Mouse (Mus musculus): ENCODE measurements around the gene Pign. TPM values are rescaled to one million over a fixed set of nuclear protein-coding genes. Genes with fewer than 3 reads are reported as not detected.

The Pign gene
- polyA plus RNA-seq, 1 experiment from 2014 or later, result 5.0 TPM

DNA sequence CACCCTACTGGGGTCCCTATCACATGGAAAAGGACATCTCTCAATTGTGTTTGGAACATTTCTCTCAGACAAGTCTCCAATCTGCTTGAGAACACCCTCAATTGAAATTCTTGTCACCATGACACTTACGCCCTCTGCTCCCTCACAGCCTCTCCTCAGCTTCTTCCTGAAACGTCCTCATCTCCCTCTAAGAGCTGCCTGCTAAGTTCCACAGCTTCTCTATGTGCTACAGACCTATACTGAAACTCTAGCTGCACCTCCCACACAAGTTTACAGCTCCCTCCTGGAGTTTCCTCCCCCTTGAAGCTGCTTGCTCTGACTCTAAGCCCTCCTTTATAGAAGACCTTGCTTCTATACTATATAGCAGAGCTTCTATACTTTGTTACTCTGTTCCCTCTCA, 139.7 kb downstream of the Pign start:
- no peak overlapping the region for H3K4me2 ChIP-seq (replicated peaks; ENCODE audit: low read depth)
- H3K4me1 ChIP-seq (replicated peaks; ENCODE audit: control insufficient read depth, insufficient read depth), result no peaks in the 10 kb centered on the region
- no peak overlapping the region for H3K9ac ChIP-seq (ENCODE audit: low read length)
- no peak overlapping the region for H3K27ac ChIP-seq (replicated peaks)
- no peaks in the 10 kb centered on the region; the same call in 1 of the 2 replicates for H3K36me3 ChIP-seq (ENCODE audit: control insufficient read depth, insufficient read depth, low read length)
- no peaks in the 10 kb centered on the region for H3K27me3 ChIP-seq (ENCODE audit: control insufficient read depth, insufficient read depth, low read length)
- WGBS, result 72% methylated on average over 2 of the region's 2 CpGs
- ATAC-seq (ENCODE audit: low FRiP score, low TSS enrichment) (no peak), DNase-seq (ENCODE audit: low spot score) (no peak)
- TF ChIP-seq CTCF (IDR thresholded peaks at IDR 0.05; ENCODE audit: low read depth), result no peak
- no peak for TF ChIP-seq EP300 (optimal IDR thresholded peaks at IDR 0.05)
- H3K9me3 ChIP-seq (ENCODE audit: control insufficient read depth, low read length), result no peaks in the 10 kb centered on the region
- H3K4me3 ChIP-seq (ENCODE audit: low read depth, low read length), result no peak overlapping the region

DNA sequence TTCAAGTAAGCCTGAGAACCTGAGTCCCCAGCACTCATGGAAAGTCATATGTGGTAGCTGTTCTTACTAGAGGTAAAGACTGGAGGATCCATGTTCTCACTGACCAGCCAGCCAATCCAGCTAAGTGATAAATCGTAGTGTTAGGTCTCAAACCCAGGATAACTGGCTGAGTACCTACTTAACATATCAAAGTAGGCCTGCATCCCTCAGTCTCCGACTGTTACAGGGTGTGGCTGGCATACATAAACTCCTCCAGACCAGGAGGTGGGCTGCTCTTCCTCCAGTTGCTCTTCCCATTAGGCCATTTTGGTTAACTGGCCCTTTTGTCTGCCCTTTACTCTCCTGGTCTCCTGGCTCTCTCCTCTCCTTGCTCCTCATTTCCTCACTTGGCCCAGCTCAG, 141.2 kb downstream of the Pign start:
- Histone ChIP-seq H3K4me2 (replicated peaks; ENCODE audit: low read depth) (no peak overlapping the region), H3K4me3 (ENCODE audit: low read depth, low read length) (no peak overlapping the region), H3K9me3 (ENCODE audit: control insufficient read depth, low read length) (no peaks in the 10 kb centered on the region), H3K9ac (ENCODE audit: low read length) (no peak overlapping the region), H3K27me3 (ENCODE audit: control insufficient read depth, insufficient read depth, low read length) (no peaks in the 10 kb centered on the region), H3K36me3 (ENCODE audit: control insufficient read depth, insufficient read depth, low read length) (no peaks in the 10 kb centered on the region; the same call in 1 of the 2 replicates), H3K27ac (replicated peaks) (no peak overlapping the region), H3K4me1 (replicated peaks; ENCODE audit: control insufficient read depth, insufficient read depth) (no peaks in the 10 kb centered on the region)
- WGBS, result 77% methylated on average over 2 of the region's 2 CpGs
- ATAC-seq (ENCODE audit: low FRiP score, low TSS enrichment) (no peak), DNase-seq (ENCODE audit: low spot score) (no peak)
- TF ChIP-seq EP300 (optimal IDR thresholded peaks at IDR 0.05) (no peak), CTCF (IDR thresholded peaks at IDR 0.05; ENCODE audit: low read depth) (no peak)

DNA sequence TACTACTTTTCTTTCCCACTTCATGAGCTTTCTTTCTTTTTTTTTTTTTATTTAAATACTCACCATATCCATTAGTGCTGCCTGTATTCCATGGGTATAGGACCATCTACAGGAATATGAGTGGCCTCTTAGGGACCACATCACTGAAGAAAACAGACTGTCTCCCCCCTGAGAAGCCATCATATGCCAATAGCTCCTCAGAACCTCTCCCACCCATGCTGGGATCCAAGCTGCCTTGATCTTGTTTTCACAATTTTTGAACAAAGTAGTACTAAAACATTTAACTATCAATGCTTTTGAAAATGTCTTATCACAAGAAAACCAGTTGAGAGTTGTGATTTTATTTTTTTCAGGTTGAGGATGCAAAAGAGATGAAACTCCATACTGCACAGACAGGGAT, 145.4 kb downstream of the Pign start:
- Histone ChIP-seq H3K9me3 (ENCODE audit: control insufficient read depth, low read length) (no peaks in the 10 kb centered on the region), H3K9ac (ENCODE audit: low read length) (no peak overlapping the region), H3K27me3 (ENCODE audit: control insufficient read depth, insufficient read depth, low read length) (no peaks in the 10 kb centered on the region), H3K36me3 (ENCODE audit: control insufficient read depth, insufficient read depth, low read length) (no peaks in the 10 kb centered on the region), H3K4me3 (ENCODE audit: low read depth, low read length) (no peak overlapping the region), H3K4me1 (replicated peaks; ENCODE audit: control insufficient read depth, insufficient read depth) (no peaks in the 10 kb centered on the region), H3K27ac (replicated peaks) (no peak overlapping the region), H3K4me2 (replicated peaks; ENCODE audit: low read depth) (no peak overlapping the region)
- TF ChIP-seq CTCF (IDR thresholded peaks at IDR 0.05; ENCODE audit: low read depth) (no peak), EP300 (optimal IDR thresholded peaks at IDR 0.05) (no peak)
- ATAC-seq (ENCODE audit: low FRiP score, low TSS enrichment) (no peak), DNase-seq (ENCODE audit: low spot score) (no peak)

DNA sequence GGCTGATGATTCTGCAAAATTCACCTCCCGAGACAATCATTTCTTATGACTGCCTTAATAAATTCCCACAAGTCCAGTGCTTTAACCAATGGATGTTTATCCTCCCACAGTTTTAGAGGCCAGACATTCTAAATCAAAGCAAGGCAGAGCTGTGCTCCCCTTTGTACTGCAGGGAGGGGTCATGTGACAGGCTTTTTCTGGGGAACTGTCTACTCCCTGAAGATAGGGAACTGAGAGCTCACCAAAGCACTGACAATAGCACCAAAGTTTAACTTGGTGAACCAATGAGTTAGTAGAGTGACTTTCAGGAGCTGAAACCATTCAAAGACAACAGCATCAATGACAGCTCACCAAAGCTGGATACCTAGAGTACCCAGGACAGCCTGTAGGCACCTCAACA, 156.4 kb downstream of the Pign start:
- Histone ChIP-seq H3K27ac (replicated peaks) (no peak overlapping the region), H3K4me2 (replicated peaks; ENCODE audit: low read depth) (no peak overlapping the region), H3K4me1 (replicated peaks; ENCODE audit: control insufficient read depth, insufficient read depth) (no peaks in the 10 kb centered on the region), H3K9ac (ENCODE audit: low read length) (no peak overlapping the region), H3K27me3 (ENCODE audit: control insufficient read depth, insufficient read depth, low read length) (no peaks in the 10 kb centered on the region), H3K9me3 (ENCODE audit: control insufficient read depth, low read length) (no peaks in the 10 kb centered on the region), H3K36me3 (ENCODE audit: control insufficient read depth, insufficient read depth, low read length) (no peaks in the 10 kb centered on the region), H3K4me3 (ENCODE audit: low read depth, low read length) (no peak overlapping the region)
- ATAC-seq (ENCODE audit: low FRiP score, low TSS enrichment), result no peak
- TF ChIP-seq EP300 (optimal IDR thresholded peaks at IDR 0.05) (no peak), CTCF (IDR thresholded peaks at IDR 0.05; ENCODE audit: low read depth) (no peak)
- 93% methylated on average over 1 of the region's 1 CpGs for WGBS
- no peak for DNase-seq (ENCODE audit: low spot score)

DNA sequence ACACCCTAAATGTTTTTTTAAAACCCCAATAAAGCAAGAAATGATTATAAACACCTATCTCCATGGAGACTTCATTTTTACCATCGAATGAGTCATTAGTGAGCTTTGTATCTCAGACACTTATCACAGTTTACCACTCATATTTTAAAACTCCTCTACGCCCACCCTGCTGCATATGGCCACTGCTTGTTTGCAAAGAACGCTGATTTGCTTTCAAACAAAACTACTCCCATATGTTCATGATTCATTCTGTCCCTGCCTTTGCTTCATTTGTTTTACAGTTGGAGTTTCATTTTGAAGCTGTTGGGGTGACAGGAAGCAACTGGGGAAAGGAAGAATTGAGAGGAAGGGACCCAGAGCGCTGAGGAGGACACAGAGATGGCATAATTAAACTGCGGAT, 170.9 kb downstream of the Pign start:
- WGBS, result 60% methylated on average over 5 of the region's 5 CpGs
- TF ChIP-seq CTCF (IDR thresholded peaks at IDR 0.05; ENCODE audit: low read depth), result no peak
- no peak for TF ChIP-seq EP300 (optimal IDR thresholded peaks at IDR 0.05)
- no peak overlapping the region for H3K4me3 ChIP-seq (ENCODE audit: low read depth, low read length)
- H3K36me3 ChIP-seq (ENCODE audit: control insufficient read depth, insufficient read depth, low read length), result no peaks in the 10 kb centered on the region
- H3K27ac ChIP-seq (replicated peaks), result no peak overlapping the region
- H3K4me2 ChIP-seq (replicated peaks; ENCODE audit: low read depth), result no peak overlapping the region
- DNase-seq (ENCODE audit: low spot score) (no peak), ATAC-seq (ENCODE audit: low FRiP score, low TSS enrichment) (no peak)
- H3K9ac ChIP-seq (ENCODE audit: low read length), result no peak overlapping the region
- no peaks in the 10 kb centered on the region for H3K27me3 ChIP-seq (ENCODE audit: control insufficient read depth, insufficient read depth, low read length)
- H3K9me3 ChIP-seq (ENCODE audit: control insufficient read depth, low read length), result no peaks in the 10 kb centered on the region
- H3K4me1 ChIP-seq (replicated peaks; ENCODE audit: control insufficient read depth, insufficient read depth), result no peaks in the 10 kb centered on the region

DNA sequence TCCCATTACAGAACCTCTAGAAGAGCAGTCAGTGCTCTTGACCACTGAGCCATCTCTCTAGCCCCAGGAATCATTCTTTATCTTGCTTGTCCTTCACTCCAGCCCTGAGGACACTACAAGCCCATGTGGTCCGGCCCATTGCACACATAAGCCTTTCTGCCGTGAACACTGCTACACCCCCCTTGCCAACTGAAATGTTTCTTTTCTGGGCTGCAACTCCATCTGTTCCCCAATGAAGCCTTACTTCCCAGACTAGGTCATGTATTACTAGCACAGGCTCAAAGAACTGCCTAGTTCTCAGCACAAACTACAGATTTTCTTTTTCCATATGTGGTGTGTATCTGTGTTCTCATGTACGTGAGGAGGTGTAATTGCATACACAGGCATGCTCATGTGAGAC, 174.0 kb downstream of the Pign start:
- Histone ChIP-seq H3K27ac (replicated peaks) (no peak overlapping the region), H3K36me3 (ENCODE audit: control insufficient read depth, insufficient read depth, low read length) (no peaks in the 10 kb centered on the region), H3K4me2 (replicated peaks; ENCODE audit: low read depth) (no peak overlapping the region), H3K27me3 (ENCODE audit: control insufficient read depth, insufficient read depth, low read length) (no peaks in the 10 kb centered on the region), H3K9ac (ENCODE audit: low read length) (no peak overlapping the region), H3K4me1 (replicated peaks; ENCODE audit: control insufficient read depth, insufficient read depth) (no peaks in the 10 kb centered on the region), H3K9me3 (ENCODE audit: control insufficient read depth, low read length) (no peaks in the 10 kb centered on the region), H3K4me3 (ENCODE audit: low read depth, low read length) (no peak overlapping the region)
- WGBS, result 86% methylated on average over 3 of the region's 3 CpGs
- TF ChIP-seq EP300 (optimal IDR thresholded peaks at IDR 0.05) (no peak), CTCF (IDR thresholded peaks at IDR 0.05; ENCODE audit: low read depth) (no peak)
- DNase-seq (ENCODE audit: low spot score), result no peak
- ATAC-seq (ENCODE audit: low FRiP score, low TSS enrichment), result no peak

All from stomach, postnatal 0 days (tissue).